Mouse (Mus musculus): ENCODE measurements around the gene Lexm.
A peak's percentile ranks its signal among the peaks of the same experiment; 100 is the strongest.

Lexm gene

DNA sequence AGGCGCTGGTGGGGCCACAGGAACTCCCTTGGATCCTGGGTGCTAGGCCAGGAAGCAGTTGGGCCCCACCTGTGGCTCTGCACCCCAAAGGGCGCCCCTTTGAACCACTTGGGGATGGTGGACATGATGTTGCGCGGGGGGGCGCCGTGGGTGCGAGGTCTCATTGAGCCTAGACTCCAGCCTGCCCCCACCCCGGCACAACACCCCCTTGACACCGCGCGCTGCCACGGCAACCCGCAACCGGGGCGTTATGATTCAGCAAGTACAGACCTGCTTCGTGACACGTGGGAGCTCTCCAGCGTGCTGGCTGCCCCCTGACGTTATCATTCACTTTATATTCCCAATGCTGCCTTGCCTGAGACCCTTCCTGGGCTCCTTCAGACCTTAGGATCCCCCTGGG is at the start of gene Lexm:
TSS of gene Lexm (minus strand) at position 186 of the 400 bp plus-strand sequence.
- ATAC-seq (ENCODE audit: low TSS enrichment), result no peak

GRCm38 (mm10) chr4:106666546-106666945 is 49.5 kb upstream of the Lexm start:
- ATAC-seq (ENCODE audit: low TSS enrichment), result no peak

DNA sequence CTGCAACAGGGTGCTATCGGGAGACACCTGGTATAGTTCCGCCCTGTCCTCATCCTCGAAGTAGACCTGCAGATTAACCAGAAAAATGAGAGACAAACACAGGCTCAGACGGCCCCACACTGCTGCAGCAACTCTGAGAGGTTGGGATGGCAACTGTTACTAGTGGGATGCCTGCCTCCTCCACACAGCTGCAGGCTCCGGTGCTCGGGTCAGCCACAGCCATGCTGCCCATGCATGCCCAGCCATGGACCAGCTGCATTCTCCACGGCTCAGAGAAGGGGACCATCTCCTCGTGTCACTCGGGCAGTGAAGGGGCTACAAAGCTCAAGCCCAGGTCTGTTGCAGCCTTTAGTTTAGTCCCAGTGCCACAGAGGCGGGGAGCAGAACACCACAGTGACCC is 48.6 kb upstream of the Lexm start:
- ATAC-seq (ENCODE audit: low TSS enrichment), result no peak

GRCm38 (mm10) chr4:106665269-106665668 is 48.2 kb upstream of the Lexm start:
- ATAC-seq (ENCODE audit: low TSS enrichment), result no peak

DNA sequence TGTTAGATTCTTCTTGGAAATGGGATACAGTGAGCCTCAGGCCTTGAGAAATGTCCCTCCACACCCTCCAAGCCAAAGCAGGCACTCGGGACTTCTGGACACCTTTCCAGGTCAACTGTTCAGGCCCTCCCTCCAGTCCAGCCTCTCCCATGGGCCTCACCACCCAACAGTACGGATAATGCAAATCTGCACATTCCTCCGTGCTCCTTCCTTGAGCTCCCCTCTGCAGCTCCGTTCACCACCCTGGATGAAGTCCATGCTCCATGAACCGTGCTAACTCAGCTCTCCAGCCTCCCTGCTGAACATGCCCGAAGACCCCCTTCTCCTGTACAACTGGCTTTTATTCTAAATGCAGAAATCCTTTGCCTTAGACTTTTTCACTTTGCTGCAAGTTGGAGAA is 47.7 kb upstream of the Lexm start:
- no peak for ATAC-seq (ENCODE audit: low TSS enrichment)

- no peak for ATAC-seq (ENCODE audit: low TSS enrichment)
These were observed 47.0 kb upstream of the Lexm start for GRCm38 (mm10) chr4:106663956-106664470.

GRCm38 (mm10) chr4:106655681-106656080 is 38.6 kb upstream of the Lexm start:
- no peak for ATAC-seq (ENCODE audit: low TSS enrichment)

GRCm38 (mm10) chr4:106653051-106653450 is 36.0 kb upstream of the Lexm start:
- no peak for ATAC-seq (ENCODE audit: low TSS enrichment)

GRCm38 (mm10) chr4:106652546-106652945 is 35.5 kb upstream of the Lexm start:
- no peak for ATAC-seq (ENCODE audit: low TSS enrichment)

GRCm38 (mm10) chr4:106650833-106651527 is 33.9 kb upstream of the Lexm start, which contains the start of gene Pars2:
Gene Pars2 (plus strand): TSS chr4:106651069.
- ATAC-seq (ENCODE audit: low TSS enrichment), result peak; percentile 98

DNA sequence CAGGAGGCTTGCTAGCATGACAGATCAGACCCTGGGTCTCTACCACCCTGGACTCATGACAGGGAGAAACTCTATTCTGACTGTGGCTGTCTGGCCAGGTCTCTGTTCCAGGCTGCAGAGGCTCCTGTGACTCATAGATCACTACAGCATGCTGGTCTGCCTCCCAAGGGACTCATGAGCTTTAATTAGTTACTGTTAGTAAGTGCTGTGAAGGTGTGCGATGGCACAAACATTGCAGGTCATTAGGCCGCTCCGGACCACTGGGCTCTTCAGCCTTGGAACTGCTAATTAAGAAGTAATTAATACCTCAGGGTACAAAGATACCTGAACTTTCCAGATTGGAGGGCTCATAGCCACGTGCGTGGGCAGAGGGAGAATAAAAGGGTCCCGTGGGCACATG is 30.1 kb upstream of the Lexm start:
- no peak for ATAC-seq (ENCODE audit: low TSS enrichment)

DNA sequence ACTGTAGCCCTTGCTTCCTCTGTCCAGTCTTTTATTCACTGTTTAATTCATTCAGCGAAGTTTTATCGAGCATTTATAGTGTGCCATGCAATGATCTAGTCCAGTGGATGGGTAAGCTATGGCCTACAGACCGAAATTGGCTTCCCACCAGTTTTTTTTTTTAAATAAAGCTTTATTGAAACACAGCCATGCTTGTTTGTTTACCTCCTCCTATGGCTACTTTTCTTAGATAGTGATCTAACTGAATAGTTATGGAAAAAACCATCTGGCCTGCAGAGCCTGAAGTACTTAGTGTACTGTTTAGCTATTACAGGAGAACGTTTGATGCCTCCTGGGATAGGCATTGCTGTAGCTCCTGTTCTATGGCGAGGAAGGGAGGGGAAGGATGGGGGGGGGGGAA is 28.8 kb upstream of the Lexm start:
- ATAC-seq (ENCODE audit: low TSS enrichment), result no peak

GRCm38 (mm10) chr4:106644218-106644610 is 27.2 kb upstream of the Lexm start:
- no peak for ATAC-seq (ENCODE audit: low TSS enrichment)

DNA sequence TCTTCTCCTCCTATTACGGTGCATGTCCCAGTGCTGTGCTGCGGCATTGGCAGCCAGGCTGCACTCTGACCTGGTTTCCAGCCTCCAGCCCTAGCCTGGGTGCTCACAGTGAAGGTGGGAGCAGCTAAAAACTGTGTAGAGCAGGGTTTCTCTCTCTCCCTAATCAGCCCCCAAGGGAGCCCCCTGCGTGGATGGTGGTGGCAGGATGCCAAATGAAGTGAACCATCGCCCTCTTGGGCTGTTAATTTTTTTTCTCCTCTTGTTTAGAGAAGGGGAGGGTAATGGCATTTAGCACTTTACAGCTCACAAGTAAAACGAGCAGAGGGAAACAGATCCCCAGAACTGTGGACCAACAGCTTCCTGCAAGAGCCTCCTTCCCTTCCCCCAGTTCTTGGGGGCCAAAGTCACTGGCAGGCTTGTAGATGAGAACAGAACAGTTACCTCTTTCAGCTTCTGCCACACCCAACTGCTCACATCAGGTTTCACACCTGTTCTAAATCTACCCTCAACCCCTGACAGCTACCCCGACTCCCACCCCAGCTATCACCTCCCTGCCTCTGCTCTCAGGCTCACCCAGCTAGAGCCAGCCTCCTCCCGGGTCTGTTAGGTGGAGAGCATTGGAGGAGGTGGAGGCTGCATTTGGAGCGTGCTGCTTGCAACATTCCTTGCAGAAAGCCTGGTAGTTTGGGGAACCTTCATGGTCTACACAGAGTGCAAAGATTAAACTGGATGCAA is 26.6 kb upstream of the Lexm start:
- peak; percentile 59 for ATAC-seq (ENCODE audit: low TSS enrichment)

GRCm38 (mm10) chr4:106634086-106634479 is 17.0 kb upstream of the Lexm start:
- ATAC-seq (ENCODE audit: low TSS enrichment), result no peak

GRCm38 (mm10) chr4:106633281-106634085 is 16.4 kb upstream of the Lexm start:
- no peak for ATAC-seq (ENCODE audit: low TSS enrichment)

DNA sequence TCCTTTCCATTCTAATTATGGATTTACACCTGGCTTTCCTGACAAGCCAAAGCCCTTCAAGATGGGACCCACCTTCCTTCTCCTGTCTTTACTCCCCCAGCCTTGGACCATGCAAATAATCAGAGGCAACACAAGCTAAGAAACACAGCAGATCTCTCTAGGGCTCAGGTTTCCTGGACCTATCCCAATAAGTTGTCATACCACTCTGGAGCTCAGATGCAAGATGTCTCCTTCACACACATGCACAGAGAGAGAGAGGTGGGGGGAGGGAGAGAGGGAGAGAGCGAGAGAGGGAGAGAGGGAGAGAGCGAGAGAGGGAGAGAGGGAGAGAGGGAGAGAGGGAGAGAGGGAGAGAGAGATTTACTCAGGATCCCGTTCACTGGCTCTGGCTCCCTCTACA is 15.3 kb upstream of the Lexm start:
- ATAC-seq (ENCODE audit: low TSS enrichment), result no peak

- peak; percentile 83 for ATAC-seq (ENCODE audit: low TSS enrichment)
These were observed 13.5 kb upstream of the Lexm start for GRCm38 (mm10) chr4:106630333-106631220.

DNA sequence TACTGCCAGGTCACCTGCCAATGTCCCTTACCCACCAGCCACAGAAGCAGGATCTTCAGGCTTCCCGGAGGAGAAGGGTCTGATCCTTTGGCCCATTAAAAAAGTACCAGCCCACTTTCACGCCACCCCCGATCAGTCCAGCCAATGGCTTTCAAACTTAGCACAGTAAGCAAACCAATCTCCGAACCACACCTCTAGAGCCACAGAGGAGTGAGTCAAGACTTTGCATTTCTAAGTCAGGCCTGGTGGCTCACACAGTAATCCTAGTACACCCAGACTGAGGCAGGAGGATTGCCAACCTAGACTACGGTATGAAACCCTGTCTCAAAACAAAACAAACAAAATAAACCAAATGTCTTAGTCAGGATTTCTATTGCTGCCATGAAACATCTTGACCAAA is 12.3 kb upstream of the Lexm start:
- no peak for ATAC-seq (ENCODE audit: low TSS enrichment)

DNA sequence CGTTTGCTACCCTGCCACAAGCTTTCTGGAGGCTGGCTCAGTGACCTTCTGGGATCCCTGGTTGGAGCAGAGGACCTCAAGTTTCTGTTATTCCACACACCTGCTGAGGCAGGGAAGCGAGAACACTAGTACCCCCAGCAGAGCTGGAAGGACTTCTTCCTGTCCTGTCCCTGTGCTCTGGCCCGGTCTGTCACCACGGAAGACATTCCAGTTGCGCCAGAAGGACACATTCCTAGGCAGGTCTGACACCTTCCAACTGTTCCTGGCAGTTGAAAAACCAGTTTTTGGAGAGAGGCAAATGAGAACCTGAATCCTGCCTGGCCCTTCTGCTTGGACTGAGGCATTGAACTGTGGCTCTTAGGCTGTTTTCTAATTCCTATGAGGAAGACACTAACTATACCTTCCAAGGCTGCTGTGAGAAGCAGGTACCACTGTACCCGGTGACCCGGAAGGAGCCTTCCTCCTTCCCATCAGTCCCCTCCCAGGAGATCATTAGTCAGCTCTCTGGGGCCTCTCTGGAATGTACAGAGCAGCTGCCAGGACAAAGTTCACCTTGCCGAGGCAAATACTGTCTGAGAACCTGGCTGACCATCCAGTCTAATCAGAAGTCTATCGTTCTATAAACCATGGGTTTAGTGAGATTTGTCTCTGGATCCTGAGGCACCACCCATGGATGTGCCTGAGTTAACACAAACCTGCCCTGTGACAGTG is 11.8 kb upstream of the Lexm start:
- ATAC-seq (ENCODE audit: low TSS enrichment), result no peak

DNA sequence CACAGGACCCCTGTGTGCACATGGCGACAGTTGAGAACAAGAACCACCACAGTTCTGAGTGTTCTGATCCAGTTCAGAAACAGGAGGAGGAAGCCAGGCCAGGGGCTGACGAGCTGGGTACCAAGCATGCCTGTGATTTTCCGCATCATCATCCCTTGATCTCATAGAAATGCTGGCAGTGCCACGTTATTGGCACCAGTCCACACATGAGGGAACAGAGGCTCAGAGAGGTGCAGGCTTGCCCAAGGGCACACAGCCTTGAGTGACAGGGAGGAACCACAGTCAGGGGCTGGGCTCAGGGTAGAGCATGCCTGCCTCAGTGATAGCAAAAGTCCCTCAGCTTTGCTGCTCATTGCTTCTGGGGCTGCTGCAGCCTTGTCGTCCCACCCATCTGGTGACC is 10.8 kb upstream of the Lexm start:
- ATAC-seq (ENCODE audit: low TSS enrichment), result no peak
